Mouse (Mus musculus) erythroid progenitor cell, adult 5-6 weeks (primary cell): Measurements from ENCODE around the gene Six5. TPM values are rescaled to one million over a fixed set of nuclear protein-coding genes. Genes with fewer than 3 reads are reported as not detected.
"Not testable (repeated sequence)": the region's sequence is repeated elsewhere in the genome, so short reads cannot be mapped to it uniquely, and the experiment has no call there.

Experiments
- ATAC-seq: replicated peaks from 2 replicates; pipeline ENCODE4 v1.8.0; 2016; ENCODE audit warnings: moderate number of reproducible peaks, mild to moderate bottlenecking, moderate TSS enrichment, inconsistent platforms; ENCODE audit not compliant: poor library complexity, low FRiP score, severe bottlenecking
- total RNA-seq, 2 experiments: library from RNA; stranded (forward) in 1 of 2; stranded (reverse) in 1 of 2; fragments of 150-400 nt in 1 of 2; fragments of 186-747, 209-891 nt in 1 of 2; gene quantifications; 2 replicates each; pipeline versions ENCODE4 v1.2.3 to v1.2.4; 2015 to 2017; ENCODE audit warnings: low replicate concordance in 2 of 2

Gene Six5
- total RNA-seq (2015; ENCODE audit: low replicate concordance) (not detected in 2 replicates), total RNA-seq (2017; ENCODE audit: low replicate concordance) (0.13 TPM in 1 of 2 replicates, not detected in the other)

- ATAC-seq, result no peak
Measured at GRCm38 (mm10) chr7:19094471-19094825, at the start of gene Six5. Gene Six5 (plus strand): TSS chr7:19094594.

- no peak for ATAC-seq
Measured at GRCm38 (mm10) chr7:19044616-19045015, 49.8 kb upstream of the Six5 start.

DNA sequence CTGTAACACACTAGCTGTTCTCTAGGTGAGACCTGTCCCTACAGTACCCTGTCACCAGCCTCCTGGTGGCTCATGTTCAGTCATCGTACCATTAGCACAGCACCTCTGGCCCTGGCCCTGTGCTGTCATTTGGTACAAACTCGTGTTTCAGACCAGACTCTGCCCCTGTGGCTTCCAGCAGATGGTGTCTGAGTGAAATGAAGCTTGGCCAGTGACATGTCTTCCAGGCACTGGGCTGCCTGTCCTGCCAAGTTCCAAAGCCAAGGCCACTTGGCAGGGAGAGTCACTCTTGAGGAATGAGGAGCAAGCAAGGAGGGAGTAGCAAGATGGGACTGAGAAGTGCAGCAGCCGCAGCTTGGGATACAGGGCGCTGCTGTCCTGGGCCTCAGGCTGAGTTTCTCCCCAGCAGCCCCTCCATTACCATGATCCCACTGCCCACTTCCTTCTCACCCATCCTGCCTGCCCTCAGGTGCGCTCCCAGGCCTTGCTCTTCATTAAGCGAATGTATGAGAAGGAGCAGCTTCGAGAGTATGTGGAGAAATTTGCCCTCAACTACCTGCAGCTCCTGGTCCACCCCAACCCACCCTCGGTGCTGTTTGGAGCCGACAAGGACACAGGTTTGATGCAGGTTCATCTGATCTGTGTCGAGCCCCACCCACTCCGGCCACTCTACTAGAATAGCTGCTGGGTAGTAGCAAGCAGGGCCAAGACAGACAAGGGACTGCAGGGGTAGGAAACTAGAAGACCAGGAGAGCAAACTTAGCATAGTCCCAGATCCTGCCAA lies 47.9 kb upstream of the Six5 start:
- no peak for ATAC-seq

DNA sequence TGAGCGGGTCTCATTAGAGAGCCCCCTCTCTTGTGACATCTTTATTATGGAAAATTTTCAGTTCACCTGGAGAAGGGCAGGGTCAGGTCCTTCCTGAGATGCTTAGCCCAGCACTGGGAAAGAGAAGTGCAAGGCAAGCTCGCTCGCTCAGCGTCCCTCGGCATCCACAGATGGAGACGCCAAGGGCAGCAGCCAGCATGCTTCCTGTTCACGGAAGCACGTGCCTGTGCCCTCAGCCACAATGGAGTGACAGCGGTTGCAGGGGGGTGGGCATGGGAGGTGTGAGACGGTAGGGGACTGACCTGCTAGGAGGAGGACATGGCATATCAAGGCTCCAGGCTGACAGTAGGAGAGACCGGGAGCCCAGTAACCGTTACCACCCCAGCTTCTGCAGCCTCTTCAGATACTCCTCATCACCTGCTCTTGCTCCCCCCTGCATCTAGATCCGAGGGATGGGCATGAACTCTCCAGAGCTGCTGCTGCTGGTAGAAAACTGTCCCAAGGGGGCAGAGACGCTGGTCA lies 46.3 kb upstream of the Six5 start:
- no peak for ATAC-seq

- no peak for ATAC-seq
Measured at GRCm38 (mm10) chr7:19049252-19049651, 45.1 kb upstream of the Six5 start.

DNA sequence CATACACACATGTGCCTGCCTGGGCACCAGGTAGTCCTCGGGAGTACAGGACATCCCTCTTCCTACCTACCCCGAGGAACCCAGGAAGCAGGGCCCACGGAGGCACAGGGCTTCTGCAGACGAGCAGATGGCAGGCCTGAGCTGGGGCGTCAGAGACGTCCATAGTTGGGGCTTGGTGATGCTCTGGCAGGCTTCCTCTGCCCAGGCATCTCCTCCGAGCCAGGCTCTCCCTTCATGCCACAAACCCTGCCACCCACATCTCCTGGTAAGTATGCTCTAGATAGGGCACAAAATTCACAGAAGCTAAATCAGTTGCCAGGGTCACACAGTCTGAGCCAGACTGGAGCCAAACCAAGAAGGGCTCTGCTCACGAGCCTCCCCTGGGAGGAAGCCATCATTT lies 44.2 kb upstream of the Six5 start:
- ATAC-seq, result no peak

- no peak for ATAC-seq
Measured at GRCm38 (mm10) chr7:19051161-19051560, 43.2 kb upstream of the Six5 start.

DNA sequence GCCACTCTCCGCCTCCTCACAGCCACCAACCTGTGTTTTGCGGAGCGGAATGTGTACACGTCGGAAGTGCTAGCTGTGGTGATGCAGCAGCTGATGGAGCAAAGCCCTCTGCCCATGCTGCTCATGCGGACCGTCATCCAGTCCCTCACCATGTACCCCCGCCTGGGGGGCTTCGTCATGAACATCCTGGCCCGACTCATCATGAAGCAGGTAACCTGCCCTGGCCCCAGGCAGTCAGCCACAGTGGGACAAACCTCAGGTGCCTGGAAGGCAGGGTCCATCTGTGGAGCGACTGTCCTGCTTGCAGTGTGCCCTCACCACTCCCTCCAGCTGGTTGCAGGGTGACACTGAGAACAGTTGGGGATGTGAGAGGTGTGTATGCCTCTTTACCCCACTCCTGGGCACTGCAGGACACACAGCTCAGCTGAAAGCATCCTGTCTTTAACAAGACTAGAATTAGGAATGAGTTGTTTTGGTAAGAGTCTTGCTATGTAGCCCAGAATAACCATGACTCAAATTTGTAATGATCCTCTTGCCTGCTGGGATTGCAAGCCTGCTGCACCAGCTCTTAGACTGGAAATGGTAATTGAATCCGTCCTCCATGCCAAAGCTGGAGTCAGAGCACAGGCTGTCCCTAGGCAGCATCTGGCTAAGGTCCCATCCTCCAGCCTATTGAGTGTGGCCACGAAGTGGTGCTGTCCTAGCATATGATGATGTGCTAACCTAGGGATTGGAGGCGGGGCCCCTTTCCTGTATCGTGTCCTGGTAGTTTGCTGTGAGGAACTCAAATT lies 41.9 kb upstream of the Six5 start:
- ATAC-seq, result no peak

DNA sequence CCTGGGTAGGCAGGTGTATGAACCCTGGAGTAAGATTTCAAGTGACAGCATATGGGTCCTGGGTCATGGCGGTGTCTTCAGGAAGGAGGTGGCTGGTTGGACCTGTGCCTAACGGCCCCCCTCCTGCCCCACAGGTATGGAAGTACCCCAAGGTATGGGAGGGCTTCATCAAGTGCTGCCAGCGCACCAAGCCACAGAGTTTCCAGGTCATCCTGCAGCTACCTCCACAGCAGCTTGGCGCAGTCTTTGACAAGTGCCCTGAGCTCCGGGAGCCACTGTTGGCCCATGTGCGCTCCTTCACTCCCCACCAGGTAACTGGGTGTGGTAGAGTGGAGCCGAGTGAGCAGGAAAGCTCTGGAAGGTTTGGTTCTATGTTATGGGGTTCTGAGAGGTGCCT lies 41.3 kb upstream of the Six5 start:
- no peak for ATAC-seq

DNA sequence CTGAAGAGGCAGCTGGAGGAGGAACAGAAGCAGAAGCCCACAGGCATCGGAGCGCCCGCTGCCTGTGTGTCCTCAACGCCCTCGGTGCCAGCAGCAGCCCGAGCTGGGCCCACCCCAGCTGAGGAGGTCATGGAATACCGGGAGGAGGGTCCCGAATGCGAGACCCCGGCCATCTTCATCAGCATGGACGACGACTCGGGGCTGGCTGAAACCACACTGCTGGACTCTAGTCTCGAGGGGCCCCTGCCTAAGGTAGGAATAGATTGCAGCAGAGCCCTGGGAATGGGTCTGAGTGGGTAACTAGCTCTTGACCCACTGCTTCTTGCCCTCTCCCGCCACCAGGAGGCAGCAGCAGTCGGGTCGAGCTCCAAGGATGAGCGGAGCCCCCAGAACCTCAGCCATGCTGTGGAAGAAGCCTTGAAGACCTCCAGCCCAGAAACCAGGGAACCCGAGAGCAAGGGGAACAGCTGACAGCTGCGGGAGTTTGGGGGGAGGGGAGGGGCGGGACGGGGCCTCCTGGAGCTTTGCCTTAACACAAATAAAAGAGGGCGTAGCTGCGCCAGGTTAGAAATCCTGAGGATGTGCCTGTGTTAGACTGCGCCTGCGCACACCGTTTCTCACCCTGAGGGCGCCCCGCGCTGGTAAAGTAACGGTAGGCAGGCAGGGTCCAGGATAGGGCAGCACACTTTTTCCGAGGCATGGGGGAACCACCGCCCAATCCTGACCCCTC lies 40.2 kb upstream of the Six5 start, which contains the start of gene Rsph6a:
Gene Rsph6a (plus strand): TSS at position 644 of the 730 bp plus-strand sequence.
- no peak for ATAC-seq

DNA sequence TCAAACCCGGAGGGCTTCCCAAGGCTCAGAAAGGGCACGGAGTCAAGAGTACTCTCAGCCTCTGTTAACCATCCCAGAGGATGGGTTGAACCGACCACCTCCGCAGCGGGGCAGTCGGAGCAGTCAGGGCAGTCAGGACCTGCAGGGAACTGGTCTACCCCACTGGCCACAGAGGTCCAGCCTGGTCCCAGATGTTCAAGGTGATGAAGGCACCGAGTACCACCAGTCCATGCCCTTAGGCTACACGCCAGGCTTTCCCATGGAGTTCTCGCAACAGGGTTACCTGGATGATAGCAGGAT lies 39.7 kb upstream of the Six5 start:
- ATAC-seq, result no peak

DNA sequence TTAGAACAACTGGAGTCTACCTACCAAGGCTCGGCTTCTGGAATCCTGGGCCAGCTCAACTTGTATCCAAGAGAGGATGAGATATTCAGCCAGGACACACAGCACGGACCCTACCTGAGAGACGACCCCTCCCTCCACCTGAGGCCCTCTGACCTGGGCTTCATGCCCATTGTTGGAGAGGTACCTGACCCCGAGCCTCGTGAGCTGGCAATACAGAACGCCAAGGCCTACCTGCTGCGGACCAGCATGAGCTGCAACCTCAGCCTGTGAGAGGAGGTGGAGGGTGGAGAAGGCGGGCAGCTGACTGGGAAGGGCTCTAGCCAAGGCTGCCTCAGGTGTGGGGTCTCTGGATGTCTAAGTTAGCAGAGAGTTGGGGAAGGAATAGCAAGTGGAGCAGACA lies 39.3 kb upstream of the Six5 start:
- ATAC-seq, result no peak

DNA sequence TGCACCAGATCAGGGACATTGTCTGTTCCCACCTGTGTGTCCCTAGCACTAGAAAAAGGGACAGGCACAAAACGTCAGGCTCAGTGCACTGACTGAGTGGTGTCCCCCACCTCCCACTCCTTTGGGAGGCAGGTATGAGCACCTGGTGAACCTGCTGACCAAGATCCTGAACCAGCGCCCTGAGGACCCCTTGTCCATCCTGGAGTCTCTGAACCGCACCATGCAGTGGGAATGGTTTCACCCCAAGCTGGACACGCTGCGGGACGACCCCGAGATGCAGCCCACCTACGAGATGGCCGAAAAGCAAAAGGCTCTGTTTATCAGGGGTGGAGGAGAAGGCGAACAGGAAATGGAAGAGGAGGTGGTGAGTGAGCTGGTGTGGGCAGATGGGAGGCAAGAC lies 37.0 kb upstream of the Six5 start:
- no peak for ATAC-seq

DNA sequence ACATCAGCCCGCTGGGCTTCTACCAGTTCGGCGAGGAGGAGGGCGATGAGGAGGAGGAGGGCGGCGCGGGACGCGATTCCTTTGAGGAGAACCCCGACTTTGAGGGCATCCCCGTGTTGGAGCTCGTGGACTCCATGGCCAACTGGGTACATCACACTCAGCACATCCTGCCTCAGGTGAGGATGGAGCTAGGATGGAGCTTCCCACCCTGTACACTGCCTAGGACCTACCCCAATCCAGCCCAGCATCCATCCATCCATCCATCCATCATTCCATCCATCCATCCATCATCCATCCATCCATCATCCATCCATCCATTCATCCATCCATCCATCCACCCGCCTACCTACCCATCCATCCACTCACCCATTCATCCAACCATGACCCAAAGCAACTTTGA lies 28.5 kb upstream of the Six5 start:
- no peak for ATAC-seq

DNA sequence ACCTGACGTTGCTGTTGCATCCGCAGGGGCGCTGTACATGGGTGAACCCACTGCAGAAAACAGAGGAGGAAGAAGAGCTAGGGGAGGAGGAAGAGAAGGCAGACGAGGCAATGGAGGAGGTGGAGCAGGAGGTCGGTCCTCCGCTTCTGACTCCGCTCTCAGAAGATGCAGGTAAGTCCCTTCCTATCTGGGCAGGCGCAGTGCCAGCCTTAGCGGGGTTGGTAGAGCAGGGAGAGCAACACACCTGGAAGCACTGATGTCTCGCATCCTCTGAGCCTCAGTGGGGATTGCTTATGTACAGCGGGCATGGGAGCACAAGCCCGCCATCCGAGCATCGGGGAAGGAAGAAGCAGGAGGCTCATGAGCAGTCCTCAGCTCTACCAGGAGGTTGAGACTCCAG lies 27.3 kb upstream of the Six5 start:
- ATAC-seq, result no peak

DNA sequence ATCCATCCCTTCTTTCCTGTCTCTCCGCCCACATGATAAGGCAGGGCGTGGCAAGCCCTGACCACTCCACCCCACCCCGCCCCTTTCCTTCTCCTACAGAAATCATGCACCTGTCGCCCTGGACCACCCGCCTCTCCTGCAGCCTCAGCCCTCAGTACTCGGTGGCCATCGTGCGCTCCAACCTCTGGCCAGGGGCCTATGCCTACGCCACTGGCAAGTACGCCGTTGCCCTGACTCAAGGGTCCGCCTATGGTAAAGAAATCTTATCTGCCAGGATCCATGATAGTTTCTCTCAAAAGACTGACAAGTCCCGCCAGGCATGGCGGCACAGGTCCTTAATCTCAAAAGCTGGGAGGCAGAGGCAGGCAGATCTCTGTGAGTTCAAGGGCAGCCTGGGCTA lies 26.5 kb upstream of the Six5 start:
- ATAC-seq, result no peak

GRCm38 (mm10) chr7:19068707-19069106 lies 25.7 kb upstream of the Six5 start:
- no peak for ATAC-seq

DNA sequence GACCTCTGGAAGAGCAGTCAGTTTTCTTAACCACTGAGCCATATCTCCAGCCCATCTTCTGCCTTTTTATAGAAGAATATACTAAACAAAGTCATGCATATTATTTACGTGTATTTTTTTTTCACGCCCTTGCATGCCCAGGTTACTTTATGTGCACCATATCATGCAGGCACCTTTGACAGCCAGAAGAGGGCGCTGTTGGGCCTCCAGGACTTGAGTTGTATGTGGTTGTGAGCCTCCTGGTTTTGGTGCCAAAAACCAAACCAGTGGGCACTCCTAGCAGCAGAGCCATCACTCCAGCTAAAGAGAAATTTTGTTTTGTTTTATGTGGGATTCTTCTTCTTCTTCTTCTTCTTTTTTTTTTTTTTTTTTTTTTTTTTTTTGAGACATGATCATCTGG lies 24.9 kb upstream of the Six5 start:
- ATAC-seq, result no peak

DNA sequence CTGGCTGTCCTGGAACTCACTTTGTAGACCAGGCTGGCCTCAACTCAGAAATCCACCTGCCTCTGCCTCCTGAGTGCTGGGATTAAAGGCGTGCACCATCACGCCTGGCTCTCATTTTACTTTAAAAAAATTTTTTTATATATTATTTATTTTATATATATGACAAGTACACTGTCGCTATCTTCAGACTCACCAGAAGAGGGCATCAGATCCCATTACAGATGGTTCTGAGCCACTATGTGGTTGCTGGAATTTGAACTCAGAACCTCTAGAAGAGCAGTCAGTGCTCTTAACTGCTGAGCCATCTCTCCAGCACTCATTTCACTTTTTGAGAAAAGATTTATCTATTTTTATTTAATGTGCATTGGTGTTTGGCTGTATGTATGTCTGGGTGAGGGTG lies 23.4 kb upstream of the Six5 start:
- ATAC-seq, result not testable (repeated sequence)

- ATAC-seq, result no peak
Measured at GRCm38 (mm10) chr7:19073504-19073903, 20.9 kb upstream of the Six5 start.

GRCm38 (mm10) chr7:19074494-19074893 lies 19.9 kb upstream of the Six5 start:
- ATAC-seq, result no peak
